Mouse (Mus musculus): ENCODE measurements around the gene Polr2l. TPM values are rescaled to one million over a fixed set of nuclear protein-coding genes. Genes with fewer than 3 reads are reported as not detected.
"Not testable (repeated sequence)": the region's sequence is repeated elsewhere in the genome, so short reads cannot be mapped to it uniquely, and the experiment has no call there.

Gene Polr2l
- polyA plus RNA-seq, 1 experiment from 2014 or later, result 60.6 TPM

DNA sequence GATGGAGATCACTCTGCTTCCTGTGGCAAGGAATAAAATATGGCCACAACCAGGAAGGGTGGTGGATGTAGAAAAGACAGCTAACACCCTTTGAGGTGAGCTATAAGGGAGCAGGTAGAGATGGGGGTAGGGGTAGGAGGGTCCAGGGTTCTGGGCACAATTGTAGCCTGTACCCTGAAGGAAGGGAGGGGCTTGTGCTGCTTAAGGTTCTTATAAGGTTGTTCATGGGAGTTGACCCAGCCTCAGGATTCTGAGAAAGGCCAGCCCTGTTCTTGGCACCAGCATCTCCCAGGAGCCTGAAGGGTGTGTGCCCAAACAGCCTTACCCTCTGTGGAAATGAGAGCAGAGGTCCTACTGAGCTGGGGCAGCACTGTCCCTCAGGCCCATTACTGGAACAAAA is 23.0 kb downstream of the Polr2l start:
- DNase-seq (ENCODE audit: low spot score) (no peak), ATAC-seq (replicated peaks; ENCODE audit: insufficient number of reproducible peaks, low FRiP score, low TSS enrichment, low read depth) (no peak)
- Histone ChIP-seq H3K36me3 (replicated peaks; ENCODE audit: control insufficient read depth, insufficient read depth, low read depth, low read length) (0 out of 2 replicates have a peak, but pooled peaks cover 3% of the 10 kb centered on the region), H3K27me3 (ENCODE audit: control insufficient read depth, insufficient read depth, low read length) (no peaks in the 10 kb centered on the region), H3K4me3 (ENCODE audit: low read depth, low read length) (no peak overlapping the region), H3K27ac (replicated peaks; ENCODE audit: low read depth, low read length) (no peak overlapping the region), H3K4me2 (ENCODE audit: low read depth, low read length) (no peak overlapping the region), H3K9me3 (replicated peaks; ENCODE audit: control insufficient read depth, low read length) (no peaks in the 10 kb centered on the region), H3K4me1 (ENCODE audit: control insufficient read depth, insufficient read depth, low read length) (peaks cover 4% of the 10 kb centered on the region; the same call in 1 of the 2 replicates), H3K9ac (replicated peaks; ENCODE audit: low read length) (no peak overlapping the region)

DNA sequence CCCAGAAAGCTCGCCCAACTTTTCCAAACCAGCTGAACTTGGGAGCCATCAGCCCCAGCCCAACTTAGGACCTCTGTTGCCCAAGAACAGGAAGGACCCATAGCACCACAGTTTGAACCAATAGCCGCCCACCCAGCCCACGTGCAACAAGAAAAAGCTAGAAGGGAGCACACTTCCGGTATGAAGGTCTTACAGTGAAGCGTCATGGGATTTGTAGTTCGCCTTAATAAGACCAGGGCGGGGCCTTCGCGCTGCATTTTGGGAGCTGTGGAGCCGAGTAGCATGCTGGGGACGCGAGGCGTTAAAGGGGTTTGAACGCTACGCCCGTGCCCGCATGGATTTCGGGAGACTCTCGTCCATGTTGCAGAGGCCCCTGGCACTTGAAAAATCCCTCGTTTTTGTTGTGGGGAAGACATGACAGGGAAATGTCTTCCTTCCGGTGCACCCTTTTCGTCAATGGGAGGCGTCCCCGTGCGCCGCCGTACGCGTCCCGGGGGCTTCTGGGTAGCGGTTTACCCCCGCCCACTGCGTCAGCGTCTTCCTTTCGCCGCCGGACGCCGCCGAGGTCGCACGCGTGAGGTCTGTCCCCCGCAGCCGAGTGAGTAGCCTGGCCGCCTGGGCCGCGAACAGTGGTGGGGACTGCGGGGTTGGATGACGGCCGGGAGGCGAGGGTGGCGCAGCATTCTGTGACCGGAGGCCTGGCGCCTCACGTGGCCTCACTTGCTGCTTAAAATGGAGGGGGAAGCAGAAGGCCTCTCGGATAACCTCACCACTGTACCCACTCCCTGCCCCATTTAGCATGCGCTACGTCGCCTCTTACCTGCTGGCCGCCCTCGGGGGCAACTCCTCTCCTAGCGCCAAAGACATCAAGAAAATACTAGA is 27.6 kb downstream of the Polr2l start, which contains the start of gene Rplp2:
Gene Rplp2, plus strand, starts transcription at position 261 of the 882 bp plus-strand sequence.
- WGBS, result under 1% methylated on average over 63 of the region's 63 CpGs
- DNase-seq (ENCODE audit: low spot score), result peak; percentile 96

DNA sequence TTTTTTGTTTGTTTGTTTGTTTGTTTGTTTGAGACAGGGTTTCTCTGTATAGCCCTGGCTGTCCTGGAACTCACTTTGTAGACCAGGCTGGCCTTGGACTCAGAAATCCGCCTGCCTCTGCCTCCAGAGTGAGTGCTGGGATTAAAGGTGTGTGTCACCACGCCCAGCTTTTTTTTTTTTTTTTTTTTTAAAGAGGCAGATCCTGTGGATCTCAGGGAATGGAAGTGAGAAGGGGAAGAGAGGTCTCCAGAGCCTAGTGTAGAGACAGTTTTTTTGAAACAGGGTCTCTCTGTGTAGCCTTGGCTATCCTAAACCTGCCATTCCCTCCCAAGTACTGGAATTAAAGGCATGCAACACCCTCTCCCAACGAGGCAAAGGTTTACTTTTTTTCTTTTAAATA is 28.6 kb downstream of the Polr2l start:
- not testable (repeated sequence) for H3K27ac ChIP-seq (replicated peaks; ENCODE audit: low read depth, low read length); H3K27me3 ChIP-seq (ENCODE audit: control insufficient read depth, insufficient read depth, low read length); H3K4me3 ChIP-seq (ENCODE audit: low read depth, low read length); ATAC-seq (replicated peaks; ENCODE audit: insufficient number of reproducible peaks, low FRiP score, low TSS enrichment, low read depth); H3K36me3 ChIP-seq (replicated peaks; ENCODE audit: control insufficient read depth, insufficient read depth, low read depth, low read length); H3K9me3 ChIP-seq (replicated peaks; ENCODE audit: control insufficient read depth, low read length); DNase-seq (ENCODE audit: low spot score); H3K9ac ChIP-seq (replicated peaks; ENCODE audit: low read length); H3K4me1 ChIP-seq (ENCODE audit: control insufficient read depth, insufficient read depth, low read length); H3K4me2 ChIP-seq (ENCODE audit: low read depth, low read length)
- WGBS, result 85% methylated on average over 3 of the region's 3 CpGs

More for the DNA sequence above, 27.6 kb downstream of the Polr2l start, which contains the start of gene Rplp2:
- peak; percentile 77 for ATAC-seq (replicated peaks; ENCODE audit: insufficient number of reproducible peaks, low FRiP score, low TSS enrichment, low read depth)
- peaks cover 7% of the 10 kb centered on the region; the same call in 1 of the 2 replicates for H3K4me1 ChIP-seq (ENCODE audit: control insufficient read depth, insufficient read depth, low read length)
- no peaks in the 10 kb centered on the region for H3K27me3 ChIP-seq (ENCODE audit: control insufficient read depth, insufficient read depth, low read length)
- peak within 1 kb of the TSS; percentile 89 for H3K9ac ChIP-seq (replicated peaks; ENCODE audit: low read length)
- H3K4me2 ChIP-seq (ENCODE audit: low read depth, low read length), result peak within 1 kb of the TSS; percentile 49
- H3K36me3 ChIP-seq (replicated peaks; ENCODE audit: control insufficient read depth, insufficient read depth, low read depth, low read length), result 0 out of 2 replicates have a peak, but pooled peaks cover 3% of the 10 kb centered on the region
- peak within 1 kb of the TSS; percentile 85 for H3K4me3 ChIP-seq (ENCODE audit: low read depth, low read length)
- H3K9me3 ChIP-seq (replicated peaks; ENCODE audit: control insufficient read depth, low read length), result no peaks in the 10 kb centered on the region
- peak within 1 kb of the TSS; percentile 48 for H3K27ac ChIP-seq (replicated peaks; ENCODE audit: low read depth, low read length)

DNA sequence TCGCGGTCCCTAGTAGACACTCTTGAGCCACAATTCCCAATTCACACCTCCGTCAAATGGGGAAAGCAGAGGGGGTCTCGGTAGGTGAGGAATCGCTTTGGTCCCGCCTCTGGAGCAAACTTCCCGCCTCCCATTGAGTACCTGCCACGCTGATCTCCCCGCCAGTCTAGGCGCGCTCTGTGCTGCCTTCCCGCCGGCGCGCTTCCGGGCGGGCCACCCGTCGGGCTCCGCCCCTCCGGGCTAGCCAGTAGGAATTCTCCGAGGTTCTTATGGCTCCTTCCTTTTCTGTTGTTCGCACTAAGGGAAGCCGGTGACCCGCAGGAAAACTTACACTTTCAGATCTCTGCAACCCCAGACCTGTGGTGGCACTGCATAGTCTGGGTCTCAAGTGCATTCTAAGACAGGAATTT is 31.1 kb downstream of the Polr2l start, which contains the start of gene Pidd1:
Gene Pidd1, minus strand, starts transcription at position 198 of the 410 bp plus-strand sequence.
- 0 out of 2 replicates have a peak within 1 kb of the TSS, but pooled peaks have one; percentile 32 for H3K27ac ChIP-seq (replicated peaks; ENCODE audit: low read depth, low read length)
- ATAC-seq (replicated peaks; ENCODE audit: insufficient number of reproducible peaks, low FRiP score, low TSS enrichment, low read depth) (peak; percentile 35), DNase-seq (ENCODE audit: low spot score) (peak; percentile 91)
- peaks cover 7% of the 10 kb centered on the region; the same call in 1 of the 2 replicates for H3K4me1 ChIP-seq (ENCODE audit: control insufficient read depth, insufficient read depth, low read length)
- H3K9me3 ChIP-seq (replicated peaks; ENCODE audit: control insufficient read depth, low read length), result no peaks in the 10 kb centered on the region
- peak within 1 kb of the TSS; percentile 72 for H3K9ac ChIP-seq (replicated peaks; ENCODE audit: low read length)
- H3K27me3 ChIP-seq (ENCODE audit: control insufficient read depth, insufficient read depth, low read length), result no peaks in the 10 kb centered on the region
- no peaks in the 10 kb centered on the region; the same call in none of the 2 replicates for H3K36me3 ChIP-seq (replicated peaks; ENCODE audit: control insufficient read depth, insufficient read depth, low read depth, low read length)
- WGBS, result under 1% methylated on average over 24 of the region's 25 CpGs
- peak within 1 kb of the TSS; percentile 84 for H3K4me2 ChIP-seq (ENCODE audit: low read depth, low read length)
- peak within 1 kb of the TSS; percentile 49 for H3K4me3 ChIP-seq (ENCODE audit: low read depth, low read length)

DNA sequence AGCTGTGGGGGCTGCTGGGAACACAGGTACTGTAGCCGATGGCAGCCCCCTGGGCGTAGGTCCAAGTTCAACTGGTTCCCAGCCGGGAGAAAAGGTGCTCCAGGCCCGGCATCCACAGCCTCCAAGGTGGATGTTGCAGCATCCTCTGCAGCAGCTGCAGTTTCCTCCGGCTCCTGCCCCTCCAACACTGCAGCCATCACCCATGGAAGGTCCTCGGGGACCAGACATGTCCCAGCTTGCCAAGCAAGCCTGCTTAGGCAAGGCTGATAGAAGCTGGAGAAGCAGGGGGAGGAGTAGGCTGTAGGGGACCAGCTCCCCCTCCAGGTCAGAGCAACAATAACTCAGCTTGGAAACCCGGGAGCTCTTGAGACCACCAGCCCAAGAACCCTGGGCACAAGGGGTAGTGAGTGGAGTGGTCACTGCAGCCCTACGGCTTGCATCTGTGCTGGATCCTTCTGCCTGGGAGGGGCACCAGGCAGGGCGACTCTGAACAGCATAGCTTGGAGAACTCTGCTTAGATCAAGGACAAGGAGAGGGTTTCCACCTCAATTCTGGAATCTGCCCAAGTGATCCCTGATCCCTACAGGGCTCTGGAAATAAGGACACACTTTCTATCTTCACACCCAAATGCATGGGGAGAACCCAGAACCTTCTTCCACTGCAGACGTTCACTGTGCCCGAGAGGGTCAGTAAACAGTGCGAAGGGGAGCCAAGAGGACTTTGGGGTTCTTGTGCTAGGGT is 31.7 kb downstream of the Polr2l start:
- Histone ChIP-seq H3K9me3 (replicated peaks; ENCODE audit: control insufficient read depth, low read length) (no peaks in the 10 kb centered on the region), H3K36me3 (replicated peaks; ENCODE audit: control insufficient read depth, insufficient read depth, low read depth, low read length) (no peaks in the 10 kb centered on the region; the same call in none of the 2 replicates), H3K4me2 (ENCODE audit: low read depth, low read length) (peak overlapping the region; percentile 84), H3K27ac (replicated peaks; ENCODE audit: low read depth, low read length) (0 out of 2 replicates have a peak overlapping the region, but pooled peaks have one; percentile 32), H3K27me3 (ENCODE audit: control insufficient read depth, insufficient read depth, low read length) (no peaks in the 10 kb centered on the region), H3K4me1 (ENCODE audit: control insufficient read depth, insufficient read depth, low read length) (peaks cover 7% of the 10 kb centered on the region; the same call in 1 of the 2 replicates), H3K4me3 (ENCODE audit: low read depth, low read length) (peak overlapping the region; percentile 49), H3K9ac (replicated peaks; ENCODE audit: low read length) (peak overlapping the region; percentile 72)
- 26% methylated on average over 12 of the region's 12 CpGs for WGBS
- DNase-seq (ENCODE audit: low spot score), result peak; percentile 71
- ATAC-seq (replicated peaks; ENCODE audit: insufficient number of reproducible peaks, low FRiP score, low TSS enrichment, low read depth), result no peak

DNA sequence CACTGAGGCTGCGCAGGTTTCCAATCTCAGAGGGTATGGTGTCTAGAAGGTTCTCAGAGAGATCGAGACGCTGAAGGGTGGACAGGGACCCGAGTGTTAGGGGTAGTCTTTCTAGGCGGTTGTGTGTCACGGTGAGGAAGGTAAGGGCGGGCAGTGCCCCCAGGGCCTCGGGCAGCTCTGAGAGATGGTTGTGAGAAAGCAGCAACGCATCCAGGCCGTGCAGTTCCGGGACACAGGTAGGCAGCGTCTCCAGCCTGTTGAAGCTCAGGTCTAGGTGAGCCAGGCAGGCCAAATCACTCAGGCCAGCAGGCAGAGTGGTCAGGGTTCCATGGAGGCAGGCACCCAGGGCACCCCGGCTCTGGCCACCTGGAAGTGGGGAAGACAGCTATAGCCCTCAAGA is 32.7 kb downstream of the Polr2l start:
- 90% methylated on average over 13 of the region's 13 CpGs for WGBS
- Histone ChIP-seq H3K4me2 (ENCODE audit: low read depth, low read length) (peak overlapping the region; percentile 84; the same call in 1 of the 2 replicates), H3K27me3 (ENCODE audit: control insufficient read depth, insufficient read depth, low read length) (no peaks in the 10 kb centered on the region), H3K4me1 (ENCODE audit: control insufficient read depth, insufficient read depth, low read length) (peaks cover 7% of the 10 kb centered on the region; the same call in 1 of the 2 replicates), H3K9me3 (replicated peaks; ENCODE audit: control insufficient read depth, low read length) (no peaks in the 10 kb centered on the region), H3K36me3 (replicated peaks; ENCODE audit: control insufficient read depth, insufficient read depth, low read depth, low read length) (no peaks in the 10 kb centered on the region; the same call in none of the 2 replicates), H3K27ac (replicated peaks; ENCODE audit: low read depth, low read length) (no peak overlapping the region), H3K4me3 (ENCODE audit: low read depth, low read length) (no peak overlapping the region), H3K9ac (replicated peaks; ENCODE audit: low read length) (peak overlapping the region; percentile 72)
- DNase-seq (ENCODE audit: low spot score), result no peak
- no peak for ATAC-seq (replicated peaks; ENCODE audit: insufficient number of reproducible peaks, low FRiP score, low TSS enrichment, low read depth)

DNA sequence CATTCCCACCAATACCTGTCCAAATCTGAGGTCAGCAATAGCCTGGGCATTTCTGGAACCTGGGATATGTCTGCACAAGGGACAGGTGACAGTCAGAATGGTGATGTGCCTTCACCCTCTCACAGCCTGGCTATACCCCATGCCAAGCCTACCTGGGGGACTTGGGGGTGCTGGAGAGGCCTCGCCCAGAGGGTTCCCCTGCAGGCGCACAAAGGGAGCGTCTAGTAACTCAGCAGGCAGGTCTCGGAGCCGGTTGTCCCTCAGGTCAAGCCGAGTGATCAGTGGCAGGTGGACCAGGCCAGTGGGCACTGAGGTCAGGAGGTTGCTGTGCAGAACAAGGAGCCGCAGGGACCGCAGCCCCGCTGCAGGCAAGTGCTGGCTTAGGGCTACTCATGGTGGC is 33.5 kb downstream of the Polr2l start:
- 90% methylated on average over 9 of the region's 9 CpGs for WGBS
- Histone ChIP-seq H3K4me1 (ENCODE audit: control insufficient read depth, insufficient read depth, low read length) (peaks cover 7% of the 10 kb centered on the region; the same call in 1 of the 2 replicates), H3K9ac (replicated peaks; ENCODE audit: low read length) (no peak overlapping the region), H3K27me3 (ENCODE audit: control insufficient read depth, insufficient read depth, low read length) (no peaks in the 10 kb centered on the region), H3K36me3 (replicated peaks; ENCODE audit: control insufficient read depth, insufficient read depth, low read depth, low read length) (no peaks in the 10 kb centered on the region; the same call in none of the 2 replicates), H3K4me2 (ENCODE audit: low read depth, low read length) (no peak overlapping the region), H3K9me3 (replicated peaks; ENCODE audit: control insufficient read depth, low read length) (no peaks in the 10 kb centered on the region), H3K4me3 (ENCODE audit: low read depth, low read length) (no peak overlapping the region), H3K27ac (replicated peaks; ENCODE audit: low read depth, low read length) (no peak overlapping the region)
- ATAC-seq (replicated peaks; ENCODE audit: insufficient number of reproducible peaks, low FRiP score, low TSS enrichment, low read depth) (no peak), DNase-seq (ENCODE audit: low spot score) (no peak)
